Mouse (Mus musculus): Measurements from ENCODE around the gene Vezf1. TPM values are rescaled to one million over a fixed set of nuclear protein-coding genes. Genes with fewer than 3 reads are reported as not detected.
A peak's percentile ranks its signal among the peaks of the same experiment; 100 is the strongest.

The Vezf1 gene
- polyA plus RNA-seq, 1 experiment from 2014 or later, result 22.2 TPM

GRCm38 (mm10) chr11:88100170-88100569 lies 32.1 kb downstream of the Vezf1 start:
- 0 out of 2 replicates have a peak overlapping the region, but pooled peaks have one; percentile 94 for H3K27ac ChIP-seq
- H3K9ac ChIP-seq, result peak overlapping the region; percentile 94; the same call in 1 of the 2 replicates
- peaks cover 39% of the 10 kb centered on the region for H3K4me1 ChIP-seq (replicated peaks)
- peak overlapping the region; percentile 96 for H3K4me2 ChIP-seq
- no peaks in the 10 kb centered on the region for H3K27me3 ChIP-seq
- no peaks in the 10 kb centered on the region for H3K36me3 ChIP-seq
- ATAC-seq (replicated peaks; ENCODE audit: insufficient number of reproducible peaks, insufficient read depth, low FRiP score, low read depth), result no peak
- no peaks in the 10 kb centered on the region for H3K9me3 ChIP-seq (replicated peaks)
- 43% methylated on average over 4 of the region's 4 CpGs for WGBS
- peak overlapping the region; percentile 88 for H3K4me3 ChIP-seq

GRCm38 (mm10) chr11:88103214-88103941 lies 35.3 kb downstream of the Vezf1 start:
- Histone ChIP-seq H3K27me3 (no peaks in the 10 kb centered on the region), H3K9ac (no peak overlapping the region), H3K9me3 (replicated peaks) (no peaks in the 10 kb centered on the region), H3K4me3 (no peak overlapping the region), H3K4me2 (no peak overlapping the region), H3K36me3 (no peaks in the 10 kb centered on the region), H3K4me1 (replicated peaks) (peaks cover 35% of the 10 kb centered on the region), H3K27ac (no peak overlapping the region)
- no peak for ATAC-seq (replicated peaks; ENCODE audit: insufficient number of reproducible peaks, insufficient read depth, low FRiP score, low read depth)
- 46% methylated on average over 19 of the region's 19 CpGs for WGBS

GRCm38 (mm10) chr11:88105494-88106291 lies 37.6 kb downstream of the Vezf1 start:
- no peaks in the 10 kb centered on the region for H3K27me3 ChIP-seq
- H3K9me3 ChIP-seq (replicated peaks), result no peaks in the 10 kb centered on the region
- no peaks in the 10 kb centered on the region for H3K36me3 ChIP-seq
- no peak overlapping the region for H3K4me2 ChIP-seq
- H3K9ac ChIP-seq, result no peak overlapping the region
- ATAC-seq (replicated peaks; ENCODE audit: insufficient number of reproducible peaks, insufficient read depth, low FRiP score, low read depth), result no peak
- WGBS, result 72% methylated on average over 6 of the region's 6 CpGs
- no peak overlapping the region for H3K4me3 ChIP-seq
- no peak overlapping the region for H3K27ac ChIP-seq
- peaks cover 29% of the 10 kb centered on the region for H3K4me1 ChIP-seq (replicated peaks)

- Histone ChIP-seq H3K9me3 (replicated peaks) (no peaks in the 10 kb centered on the region), H3K27me3 (no peaks in the 10 kb centered on the region), H3K9ac (no peak overlapping the region), H3K4me3 (no peak overlapping the region), H3K4me2 (no peak overlapping the region), H3K36me3 (no peaks in the 10 kb centered on the region), H3K4me1 (replicated peaks) (peaks cover 28% of the 10 kb centered on the region), H3K27ac (no peak overlapping the region)
- WGBS, result 70% methylated on average over 8 of the region's 8 CpGs
- no peak for ATAC-seq (replicated peaks; ENCODE audit: insufficient number of reproducible peaks, insufficient read depth, low FRiP score, low read depth)
These were observed 38.1 kb downstream of the Vezf1 start for GRCm38 (mm10) chr11:88106292-88106554.

- H3K9me3 ChIP-seq (replicated peaks), result no peaks in the 10 kb centered on the region
- no peak for ATAC-seq (replicated peaks; ENCODE audit: insufficient number of reproducible peaks, insufficient read depth, low FRiP score, low read depth)
- no peak overlapping the region for H3K4me3 ChIP-seq
- H3K27ac ChIP-seq, result no peak overlapping the region
- H3K4me1 ChIP-seq (replicated peaks), result peaks cover 37% of the 10 kb centered on the region
- H3K27me3 ChIP-seq, result no peaks in the 10 kb centered on the region
- no peaks in the 10 kb centered on the region for H3K36me3 ChIP-seq
- no peak overlapping the region for H3K9ac ChIP-seq
- 44% methylated on average over 4 of the region's 4 CpGs for WGBS
- no peak overlapping the region for H3K4me2 ChIP-seq
These were observed 39.3 kb downstream of the Vezf1 start for GRCm38 (mm10) chr11:88107365-88107764.

- no peak overlapping the region for H3K9ac ChIP-seq
- no peaks in the 10 kb centered on the region for H3K36me3 ChIP-seq
- H3K9me3 ChIP-seq (replicated peaks), result no peaks in the 10 kb centered on the region
- H3K4me1 ChIP-seq (replicated peaks), result peaks cover 58% of the 10 kb centered on the region
- no peak for ATAC-seq (replicated peaks; ENCODE audit: insufficient number of reproducible peaks, insufficient read depth, low FRiP score, low read depth)
- 39% methylated on average over 9 of the region's 9 CpGs for WGBS
- no peak overlapping the region for H3K4me2 ChIP-seq
- no peaks in the 10 kb centered on the region for H3K27me3 ChIP-seq
- H3K4me3 ChIP-seq, result no peak overlapping the region
- peak overlapping the region; percentile 27; the same call in 1 of the 2 replicates for H3K27ac ChIP-seq
These were observed 42.0 kb downstream of the Vezf1 start for GRCm38 (mm10) chr11:88110031-88110594.

GRCm38 (mm10) chr11:88112078-88112477 lies 44.0 kb downstream of the Vezf1 start:
- Histone ChIP-seq H3K9ac (no peak overlapping the region), H3K27me3 (no peaks in the 10 kb centered on the region), H3K4me1 (replicated peaks) (peaks cover 72% of the 10 kb centered on the region), H3K9me3 (replicated peaks) (no peaks in the 10 kb centered on the region), H3K4me2 (no peak overlapping the region), H3K27ac (peak overlapping the region; percentile 32; the same call in 1 of the 2 replicates), H3K36me3 (no peaks in the 10 kb centered on the region), H3K4me3 (no peak overlapping the region)
- ATAC-seq (replicated peaks; ENCODE audit: insufficient number of reproducible peaks, insufficient read depth, low FRiP score, low read depth), result no peak
- WGBS, result 52% methylated on average over 13 of the region's 13 CpGs

- Histone ChIP-seq H3K4me3 (no peak overlapping the region), H3K4me2 (no peak overlapping the region), H3K36me3 (no peaks in the 10 kb centered on the region), H3K9ac (no peak overlapping the region), H3K27me3 (no peaks in the 10 kb centered on the region), H3K27ac (peak overlapping the region; percentile 73), H3K4me1 (replicated peaks) (peaks cover 72% of the 10 kb centered on the region), H3K9me3 (replicated peaks) (no peaks in the 10 kb centered on the region)
- ATAC-seq (replicated peaks; ENCODE audit: insufficient number of reproducible peaks, insufficient read depth, low FRiP score, low read depth), result no peak
- WGBS, result 86% methylated on average over 7 of the region's 7 CpGs
These were observed 44.7 kb downstream of the Vezf1 start for GRCm38 (mm10) chr11:88112677-88113333.

- Histone ChIP-seq H3K9ac (no peak overlapping the region), H3K4me3 (no peak overlapping the region), H3K27ac (peak overlapping the region; percentile 73), H3K4me1 (replicated peaks) (peaks cover 81% of the 10 kb centered on the region), H3K4me2 (no peak overlapping the region), H3K36me3 (no peaks in the 10 kb centered on the region), H3K27me3 (no peaks in the 10 kb centered on the region), H3K9me3 (replicated peaks) (no peaks in the 10 kb centered on the region)
- 35% methylated on average over 6 of the region's 6 CpGs for WGBS
- ATAC-seq (replicated peaks; ENCODE audit: insufficient number of reproducible peaks, insufficient read depth, low FRiP score, low read depth), result peak; percentile 33; the same call in 1 of the 2 replicates
These were observed 45.6 kb downstream of the Vezf1 start for GRCm38 (mm10) chr11:88113543-88114271.

- H3K9me3 ChIP-seq (replicated peaks), result no peaks in the 10 kb centered on the region
- no peaks in the 10 kb centered on the region for H3K36me3 ChIP-seq
- peak; percentile 23; the same call in 1 of the 2 replicates for ATAC-seq (replicated peaks; ENCODE audit: insufficient number of reproducible peaks, insufficient read depth, low FRiP score, low read depth)
These were observed 46.8 kb downstream of the Vezf1 start for GRCm38 (mm10) chr11:88114871-88115301.

More at GRCm38 (mm10) chr11:88114871-88115301, 46.8 kb downstream of the Vezf1 start:
- peaks cover 90% of the 10 kb centered on the region for H3K4me1 ChIP-seq (replicated peaks)
- H3K9ac ChIP-seq, result 0 out of 2 replicates have a peak overlapping the region, but pooled peaks have one; percentile 4
- no peak overlapping the region for H3K4me3 ChIP-seq
- H3K27ac ChIP-seq, result peak overlapping the region; percentile 73
- WGBS, result 8% methylated on average over 8 of the region's 8 CpGs
- no peaks in the 10 kb centered on the region for H3K27me3 ChIP-seq
- H3K4me2 ChIP-seq, result peak overlapping the region; percentile 14
